Mouse (Mus musculus): ENCODE data around the gene Cyp2d10.
"Not testable (repeated sequence)": the region's sequence is repeated elsewhere in the genome, so short reads cannot be mapped to it uniquely, and the experiment has no call there.

DNA sequence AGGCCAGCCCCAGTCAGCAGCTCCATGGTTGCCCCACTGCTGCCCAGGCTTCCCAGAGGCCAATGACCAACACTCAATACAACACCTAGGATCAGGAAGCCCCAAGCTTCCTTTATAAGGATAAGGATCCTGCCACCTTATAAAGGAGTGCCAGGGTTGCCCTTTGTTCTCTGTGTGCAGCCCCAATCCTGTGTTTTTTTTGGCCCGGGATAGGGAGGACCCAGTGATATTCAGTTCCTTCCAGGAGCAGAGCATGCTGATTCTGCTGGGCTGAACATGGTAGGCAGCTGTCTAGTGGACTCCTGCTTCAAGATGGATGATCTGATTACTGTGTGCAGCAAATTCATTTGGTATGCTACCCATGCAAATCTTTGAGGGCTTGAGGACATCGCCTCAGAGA is 13.1 kb downstream of the Cyp2d10 start, which contains the start of gene Cyp2d11:
- TF ChIP-seq CTCF (IDR thresholded peaks at IDR 0.05; ENCODE audit: extremely low read depth, insufficient read depth, insufficient read length, insufficient replicate concordance); POLR2A (IDR thresholded peaks at IDR 0.05; ENCODE audit: low read depth, low read length): not testable (repeated sequence)

Data from spleen, adult 2 months (tissue).